ENCODE assay signal across 13 mouse cellular contexts in genomic region chr3:123395611-123396010, GRCm38 (mm10). TPM values are rescaled to one million over a fixed set of nuclear protein-coding genes. Genes with fewer than 3 reads are reported as not detected.
"Had no signal": no experiment of that assay in that cellular context is flagged by ENCODE, and none has a peak within 500 bp of the region (broad histone marks: within the 10 kb centered on the region; RNA-seq: fewer than 3 reads in every experiment).

No protein-coding gene starts in this region.

- DNase-seq: liver, postnatal 0 days; lung, embryonic 14.5 days; retina, postnatal 1 day; thymus, adult 18-20 months; thymus, postnatal 36 days had no signal

- H3K9me3 ChIP-seq: midbrain, embryonic 12.5 days; neural tube, embryonic 13.5 days had no signal

- H3K27ac ChIP-seq: liver, embryonic 14.5 days; macrophage; midbrain, embryonic 12.5 days; neural tube, embryonic 13.5 days had no signal

- H3K4me3 ChIP-seq: midbrain, embryonic 12.5 days; myocyte; neural tube, embryonic 13.5 days had no signal

- H3K9ac ChIP-seq: liver, embryonic 14.5 days; liver, postnatal 0 days; lung, embryonic 14.5 days; midbrain, embryonic 12.5 days; neural tube, embryonic 13.5 days had no signal

- ATAC-seq: intestine, postnatal 0 days; liver, postnatal 0 days; lung, postnatal 0 days; midbrain, embryonic 16.5 days had no signal

- H3K27me3 ChIP-seq: midbrain, embryonic 12.5 days; neural tube, embryonic 13.5 days had no signal

- H3K36me3 ChIP-seq: midbrain, embryonic 12.5 days; neural tube, embryonic 13.5 days had no signal

- H3K4me1 ChIP-seq: midbrain, embryonic 12.5 days; neural tube, embryonic 13.5 days had no signal

- H3K4me2 ChIP-seq: lung, embryonic 14.5 days; midbrain, embryonic 12.5 days; neural tube, embryonic 13.5 days had no signal

RNA-seq across cellular contexts. Expression of gene Prss12, which starts 51.1 kb away (rescaled TPM):
- polyA plus RNA-seq: macrophage had no signal
